Mouse (Mus musculus) embryonic facial prominence, embryonic 13.5 days (tissue): Measurements from ENCODE around the gene Nfix. TPM values are rescaled to one million over a fixed set of nuclear protein-coding genes. Genes with fewer than 3 reads are reported as not detected.

Source experiments
- ATAC-seq: fragments of 200-750 bp; cut with Nextera tagmentation; 2 replicates; pipeline ENCODE4 v1.8.0; 2017; ENCODE audit warnings: low read depth; ENCODE audit not compliant: insufficient number of reproducible peaks, insufficient read depth, low FRiP score, low TSS enrichment
- H3K27ac ChIP-seq: fragments of 300-500 bp; sonication (generic); 2 replicates; pipeline ENCODE4 v1.5.1; 2015; ENCODE audit warnings: moderate library complexity, mild to moderate bottlenecking, inconsistent platforms
- H3K27me3 ChIP-seq: fragments of 300-500 bp; sonication (generic); 2 replicates; pipeline ENCODE4 v1.6.1; 2015; ENCODE audit warnings: mild to moderate bottlenecking, inconsistent platforms
- H3K36me3 ChIP-seq: fragments of 300-500 bp; sonication (generic); 2 replicates; pipeline ENCODE4 v1.6.1; 2015; ENCODE audit warnings: mild to moderate bottlenecking, inconsistent platforms
- H3K4me1 ChIP-seq: fragments of 300-500 bp; sonication (generic); 2 replicates; pipeline ENCODE4 v1.6.1; 2015; ENCODE audit warnings: inconsistent platforms
- H3K4me2 ChIP-seq: fragments of 300-500 bp; sonication (generic); 2 replicates; pipeline ENCODE4 v1.6.1; 2015; ENCODE audit warnings: moderate library complexity, mild to moderate bottlenecking, inconsistent platforms
- H3K4me3 ChIP-seq: fragments of 300-500 bp; sonication (generic); 2 replicates; pipeline ENCODE4 v1.5.1; 2015; ENCODE audit warnings: mild to moderate bottlenecking, inconsistent platforms
- H3K9ac ChIP-seq: fragments of 300-500 bp; sonication (generic); 2 replicates; pipeline ENCODE4 v1.6.1; 2015; ENCODE audit warnings: mild to moderate bottlenecking, inconsistent platforms
- H3K9me3 ChIP-seq: fragments of 300-500 bp; sonication (generic); 2 replicates; pipeline ENCODE4 v1.6.1; 2016; ENCODE audit warnings: inconsistent platforms
- WGBS: fragments of 180-500 bp; shearing (Covaris S2); methylation state at CpG from one replicate; pipeline ENCODE4 v1.1.7; 2015; ENCODE audit warnings: mixed read lengths; 5-methylcytosine and 5-hydroxymethylcytosine counted together
- polyA plus RNA-seq: library from polyadenylated mRNA; unstranded; fragments of >200 nt; fragmentation: Nextera tagmentation; extraction: Ambion mirVana; gene quantifications from 2 replicates; pipeline ENCODE4 v1.2.1, GENCODE M21; 2015

Gene Nfix
- polyA plus RNA-seq, 1 experiment from 2014 or later = 37.0 TPM

DNA sequence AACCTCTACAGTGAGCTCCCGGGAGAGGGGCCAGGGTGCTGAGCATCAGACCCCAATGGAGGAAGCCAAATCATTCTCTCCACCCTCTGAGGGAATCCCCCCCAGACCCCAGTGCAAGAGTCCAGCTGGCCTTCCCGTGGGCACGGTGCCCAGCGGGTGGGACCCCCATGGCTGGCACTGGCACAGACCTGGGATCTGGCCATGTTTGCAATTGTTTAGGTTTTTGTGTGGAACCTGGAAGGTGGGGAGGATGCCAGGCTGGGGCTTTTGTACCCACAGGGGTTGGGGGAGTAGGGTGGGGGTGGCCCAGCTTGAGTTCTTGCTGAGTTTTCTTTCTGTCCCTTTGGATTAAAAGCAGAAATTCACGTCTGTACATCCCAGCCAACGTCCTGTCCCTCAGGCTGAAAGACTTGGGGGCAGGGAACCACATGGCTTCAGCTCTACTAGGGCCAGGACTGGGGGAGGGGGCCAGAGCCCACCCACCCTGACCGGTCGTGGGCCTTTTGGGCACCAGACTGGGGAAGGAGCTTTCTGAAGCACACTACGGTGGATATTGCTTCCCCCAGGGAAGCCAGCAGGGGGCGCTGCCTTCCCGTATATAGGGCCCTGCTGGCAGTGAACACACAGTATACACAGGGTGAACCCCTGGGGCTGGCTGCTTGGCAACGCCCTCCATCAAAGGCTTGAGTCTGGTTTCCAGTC is 91.2 kb downstream of the Nfix start:
- peaks cover 22% of the 10 kb centered on the region for H3K36me3 ChIP-seq
- WGBS = 14% methylated on average over 12 of the region's 12 CpGs
- H3K4me2 ChIP-seq = no peak overlapping the region
- H3K9ac ChIP-seq = peak overlapping the region; percentile 17; the same call in 1 of the 2 replicates
- peak; percentile 28; the same call in 1 of the 2 replicates for ATAC-seq
- no peaks in the 10 kb centered on the region for H3K9me3 ChIP-seq
- no peak overlapping the region; the same call in 1 of the 2 replicates for H3K27ac ChIP-seq
- H3K4me1 ChIP-seq = peaks cover 83% of the 10 kb centered on the region
- no peak overlapping the region for H3K4me3 ChIP-seq
- H3K27me3 ChIP-seq = peaks cover 46% of the 10 kb centered on the region

DNA sequence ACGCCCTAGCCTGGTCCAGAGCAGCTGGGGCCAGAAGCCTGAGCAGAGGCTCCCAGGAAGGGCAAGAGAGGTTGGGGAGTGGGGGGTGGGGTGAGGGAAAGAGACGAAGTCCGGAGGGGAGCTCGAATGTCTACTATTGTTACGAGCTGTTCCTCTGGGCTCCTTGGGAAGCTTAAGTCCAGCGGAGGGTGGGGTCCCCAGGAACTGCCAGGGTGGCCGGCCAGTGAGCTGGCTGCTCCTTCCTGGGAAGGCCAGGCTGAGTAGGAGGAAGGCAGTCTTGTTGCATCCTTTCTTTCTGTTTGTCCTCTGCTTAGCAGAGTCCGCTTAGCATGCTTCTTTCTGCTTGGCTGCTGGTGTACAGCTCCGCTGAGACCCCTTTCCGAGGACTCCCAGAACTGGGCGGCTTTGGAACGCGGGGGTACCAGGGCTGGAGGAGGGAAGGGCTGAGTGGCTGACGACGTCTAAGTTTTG is 92.0 kb downstream of the Nfix start:
- Histone ChIP-seq H3K36me3 (peaks cover 15% of the 10 kb centered on the region), H3K9ac (peak overlapping the region; percentile 36; the same call in 1 of the 2 replicates), H3K27me3 (peaks cover 54% of the 10 kb centered on the region), H3K27ac (no peak overlapping the region), H3K9me3 (no peaks in the 10 kb centered on the region), H3K4me3 (no peak overlapping the region), H3K4me2 (peak overlapping the region; percentile 39; the same call in 1 of the 2 replicates), H3K4me1 (peaks cover 75% of the 10 kb centered on the region)
- no peak for ATAC-seq
- WGBS = 20% methylated on average over 15 of the region's 15 CpGs

DNA sequence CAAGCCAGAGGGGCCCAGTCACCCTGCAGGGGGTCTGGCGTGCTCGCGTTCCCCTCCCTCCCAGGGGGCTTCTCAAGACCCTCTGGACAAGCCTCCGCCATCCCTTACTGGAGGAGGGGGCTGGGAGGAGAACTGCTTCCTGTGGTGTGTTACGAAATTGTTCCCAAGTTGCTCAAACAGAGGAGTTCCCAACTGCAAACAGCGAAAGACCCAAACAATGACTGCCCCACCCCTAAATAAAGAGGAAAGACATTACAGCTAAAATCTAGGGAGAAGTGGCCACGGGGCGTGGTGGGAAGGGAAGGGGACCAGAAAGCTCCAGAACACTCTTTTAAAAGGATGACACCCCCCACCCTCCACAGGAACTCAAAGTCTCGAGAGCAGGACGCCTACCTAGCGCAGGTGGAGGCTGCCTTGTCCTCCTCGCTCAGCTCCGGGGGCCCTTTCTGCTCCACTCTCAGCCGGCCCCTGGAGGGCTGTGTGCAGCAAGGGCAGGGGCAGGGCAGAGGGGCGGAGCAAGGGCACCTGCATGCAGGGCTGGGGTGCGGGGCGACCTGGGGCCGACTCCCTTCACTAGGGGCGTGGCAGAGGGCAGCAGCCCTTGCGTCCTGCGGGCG is 92.8 kb downstream of the Nfix start:
- Histone ChIP-seq H3K4me3 (peak overlapping the region; percentile 19), H3K9ac (peak overlapping the region; percentile 58), H3K27ac (peak overlapping the region; percentile 14), H3K9me3 (no peaks in the 10 kb centered on the region), H3K4me1 (peaks cover 69% of the 10 kb centered on the region), H3K36me3 (peaks cover 19% of the 10 kb centered on the region), H3K4me2 (peak overlapping the region; percentile 39), H3K27me3 (peaks cover 62% of the 10 kb centered on the region)
- no peak for ATAC-seq
- 17% methylated on average over 22 of the region's 22 CpGs for WGBS

DNA sequence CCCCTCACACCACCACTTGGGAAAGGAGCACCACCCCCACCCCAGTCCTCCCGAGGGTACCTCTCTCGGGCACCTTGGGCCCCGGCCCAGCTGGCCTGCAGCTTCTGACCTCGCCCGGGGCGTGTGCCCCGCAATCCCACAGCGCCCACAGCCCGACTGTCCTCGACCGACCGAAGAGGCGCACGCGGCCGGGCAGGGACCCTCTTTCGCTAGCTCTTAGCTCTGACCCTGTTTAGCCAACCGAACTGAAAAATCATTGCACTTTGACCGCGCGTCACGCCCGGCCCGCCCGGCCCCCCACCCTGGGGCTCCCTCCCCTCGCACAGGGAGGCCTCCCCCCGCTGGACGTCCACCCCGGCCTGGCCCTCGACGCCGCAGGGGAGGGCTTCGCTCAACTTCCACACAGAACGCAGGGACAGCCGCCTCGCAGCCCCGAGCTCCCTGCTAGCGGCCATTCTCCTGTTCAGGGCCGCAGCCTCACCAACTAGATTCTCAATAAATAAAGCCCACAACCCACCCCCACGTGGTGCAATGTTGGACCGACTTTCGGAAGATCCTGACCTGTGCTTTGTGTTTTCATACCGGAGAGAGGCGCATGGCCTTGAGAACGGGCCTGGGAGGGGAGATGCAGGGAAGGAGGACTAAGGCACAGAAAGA is 93.4 kb downstream of the Nfix start:
- H3K36me3 ChIP-seq = peaks cover 19% of the 10 kb centered on the region
- H3K9me3 ChIP-seq = no peaks in the 10 kb centered on the region
- peaks cover 66% of the 10 kb centered on the region for H3K4me1 ChIP-seq
- H3K9ac ChIP-seq = peak overlapping the region; percentile 58
- peaks cover 68% of the 10 kb centered on the region for H3K27me3 ChIP-seq
- 7% methylated on average over 45 of the region's 45 CpGs for WGBS
- H3K4me3 ChIP-seq = peak overlapping the region; percentile 19
- no peak for ATAC-seq
- peak overlapping the region; percentile 39 for H3K4me2 ChIP-seq
- H3K27ac ChIP-seq = peak overlapping the region; percentile 14

DNA sequence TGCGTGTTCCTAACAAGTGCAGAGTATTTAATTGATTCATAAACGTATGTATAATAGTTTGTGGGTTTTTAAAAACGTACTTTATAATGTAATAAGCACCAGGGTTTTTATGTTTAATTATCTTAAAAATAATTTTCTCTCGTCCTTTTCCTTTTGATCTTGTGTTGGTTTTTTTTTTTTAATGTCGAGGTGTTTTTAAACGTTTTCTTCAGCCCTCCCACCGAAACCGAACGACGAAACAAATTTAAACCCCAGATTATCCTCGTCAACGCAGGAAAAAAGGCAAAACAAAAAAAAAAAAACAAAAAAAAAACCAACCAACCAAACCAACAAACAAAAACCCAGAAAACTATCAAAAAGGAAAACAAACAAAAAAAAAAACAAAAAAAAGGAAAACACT is 94.2 kb downstream of the Nfix start:
- no peak overlapping the region for H3K27ac ChIP-seq
- H3K27me3 ChIP-seq = peaks cover 76% of the 10 kb centered on the region
- H3K4me1 ChIP-seq = peaks cover 64% of the 10 kb centered on the region
- peak overlapping the region; percentile 55 for H3K9ac ChIP-seq
- H3K9me3 ChIP-seq = no peaks in the 10 kb centered on the region
- H3K4me2 ChIP-seq = peak overlapping the region; percentile 46
- no peak for ATAC-seq
- WGBS = 4% methylated on average over 12 of the region's 12 CpGs
- peaks cover 14% of the 10 kb centered on the region for H3K36me3 ChIP-seq
- peak overlapping the region; percentile 20 for H3K4me3 ChIP-seq

DNA sequence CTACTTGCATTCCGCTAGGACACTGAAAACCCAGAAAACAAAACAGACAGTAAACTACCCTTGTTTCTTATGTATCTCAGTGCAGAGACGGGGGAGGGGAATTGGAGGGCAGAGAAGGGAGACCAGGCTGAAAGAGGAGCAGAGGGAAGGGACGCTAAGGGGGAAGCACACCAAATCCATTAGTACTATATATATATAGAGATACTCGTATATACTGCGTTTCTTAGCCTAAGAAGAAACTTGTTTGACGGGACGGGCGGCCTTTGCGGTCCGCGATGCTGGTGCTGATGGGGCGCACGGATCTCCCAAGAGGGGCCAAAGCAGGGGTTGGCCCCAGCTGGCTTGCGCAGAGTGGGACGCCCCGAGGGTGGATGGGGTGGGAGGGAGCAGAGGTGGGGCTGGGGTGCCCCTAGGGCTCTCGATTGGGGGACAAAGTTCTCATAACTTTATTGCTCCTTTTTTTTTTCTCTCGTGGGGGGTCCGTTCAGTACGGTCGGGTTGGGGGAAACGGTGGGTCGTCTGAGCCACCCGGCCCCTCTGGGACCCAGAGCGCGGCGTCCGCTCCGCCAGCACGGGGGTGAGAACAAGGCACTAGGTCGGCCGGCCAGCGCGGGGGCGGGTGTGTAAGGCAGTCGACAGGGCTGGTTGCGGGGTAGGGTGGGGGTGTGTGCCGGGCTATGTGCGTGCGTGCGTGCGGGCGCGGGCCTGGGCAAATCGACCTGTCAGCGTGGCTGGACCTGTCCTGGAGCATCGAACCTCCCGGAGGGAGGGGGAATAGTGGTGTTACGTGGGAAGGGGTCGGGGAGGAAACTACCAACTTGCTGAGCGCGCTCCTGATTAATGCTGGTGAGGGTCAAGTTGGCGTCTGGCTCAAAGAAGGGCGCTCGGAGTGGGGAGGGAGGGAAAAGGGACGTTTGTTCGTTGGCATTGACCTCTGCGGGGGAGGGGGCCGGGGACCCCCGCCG is 95.0 kb downstream of the Nfix start:
- Histone ChIP-seq H3K9ac (peak overlapping the region; percentile 55), H3K27ac (no peak overlapping the region), H3K27me3 (peaks cover 77% of the 10 kb centered on the region), H3K9me3 (no peaks in the 10 kb centered on the region), H3K36me3 (peaks cover 16% of the 10 kb centered on the region), H3K4me2 (peak overlapping the region; percentile 46), H3K4me3 (peak overlapping the region; percentile 20), H3K4me1 (peaks cover 66% of the 10 kb centered on the region)
- ATAC-seq = no peak
- WGBS = 3% methylated on average over 55 of the region's 61 CpGs

DNA sequence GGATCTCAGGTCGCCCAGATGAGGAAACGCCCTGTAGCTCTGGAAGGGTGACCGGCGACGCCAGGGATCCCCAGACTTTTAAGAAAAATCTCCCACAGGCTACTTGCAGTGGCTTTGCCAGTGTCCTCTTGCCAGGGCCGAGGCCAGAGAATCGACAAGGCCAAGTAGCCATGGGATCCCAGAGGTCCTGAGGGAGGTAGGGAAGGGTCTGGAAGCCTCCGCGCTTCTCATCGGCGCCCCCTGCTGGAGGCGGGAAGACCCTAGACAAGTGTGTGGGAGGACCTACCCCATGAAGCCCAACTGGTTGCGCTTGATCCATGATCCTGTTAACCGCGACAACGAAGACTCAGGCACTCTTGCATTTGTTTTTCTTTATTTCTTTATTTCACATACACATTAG is 95.8 kb downstream of the Nfix start:
- peaks cover 61% of the 10 kb centered on the region for H3K4me1 ChIP-seq
- H3K4me3 ChIP-seq = peak overlapping the region; percentile 20
- ATAC-seq = no peak
- H3K4me2 ChIP-seq = peak overlapping the region; percentile 46
- peaks cover 21% of the 10 kb centered on the region for H3K36me3 ChIP-seq
- H3K9me3 ChIP-seq = no peaks in the 10 kb centered on the region
- no peak overlapping the region for H3K9ac ChIP-seq
- 6% methylated on average over 16 of the region's 16 CpGs for WGBS
- no peak overlapping the region for H3K27ac ChIP-seq
- H3K27me3 ChIP-seq = peaks cover 77% of the 10 kb centered on the region

DNA sequence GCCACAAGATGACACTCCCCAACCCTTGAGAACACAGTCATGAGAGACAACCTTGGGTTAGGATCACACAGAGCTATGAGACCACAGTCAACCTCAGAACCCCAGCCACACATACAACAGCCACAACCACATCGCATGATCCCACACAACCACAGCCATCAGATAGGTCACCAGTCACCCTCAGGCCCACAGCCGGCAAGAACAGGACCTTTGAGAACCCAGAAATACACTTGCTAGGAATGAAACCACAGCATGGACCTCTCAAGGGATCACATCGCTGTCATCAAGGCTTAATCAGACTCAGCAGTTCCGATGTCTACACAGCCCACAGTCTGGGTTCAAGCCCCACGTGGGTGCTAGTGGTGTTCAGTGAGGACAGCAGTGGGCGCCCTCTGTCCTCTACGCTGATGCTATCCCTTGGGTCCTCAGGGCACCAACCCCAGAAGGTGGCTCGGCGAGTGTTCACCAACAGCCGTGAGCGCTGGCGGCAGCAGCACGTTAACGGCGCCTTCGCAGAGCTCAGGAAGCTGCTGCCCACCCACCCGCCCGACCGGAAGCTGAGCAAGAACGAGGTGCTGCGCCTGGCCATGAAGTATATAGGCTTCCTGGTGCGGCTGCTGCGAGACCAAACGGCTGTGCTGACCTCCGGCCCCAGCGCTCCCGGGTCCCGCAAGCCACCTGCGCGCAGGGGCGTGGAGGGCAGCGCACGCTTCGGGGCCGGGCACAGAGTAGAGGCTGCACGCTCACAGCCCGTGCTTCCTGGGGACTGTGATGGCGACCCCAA is 96.5 kb downstream of the Nfix start:
- peaks cover 28% of the 10 kb centered on the region for H3K36me3 ChIP-seq
- no peak overlapping the region for H3K27ac ChIP-seq
- ATAC-seq = no peak
- peak overlapping the region; percentile 20 for H3K4me3 ChIP-seq
- H3K27me3 ChIP-seq = peaks cover 72% of the 10 kb centered on the region
- H3K4me1 ChIP-seq = peaks cover 54% of the 10 kb centered on the region
- H3K9me3 ChIP-seq = no peaks in the 10 kb centered on the region
- H3K4me2 ChIP-seq = peak overlapping the region; percentile 46
- no peak overlapping the region for H3K9ac ChIP-seq
- 13% methylated on average over 38 of the region's 38 CpGs for WGBS

DNA sequence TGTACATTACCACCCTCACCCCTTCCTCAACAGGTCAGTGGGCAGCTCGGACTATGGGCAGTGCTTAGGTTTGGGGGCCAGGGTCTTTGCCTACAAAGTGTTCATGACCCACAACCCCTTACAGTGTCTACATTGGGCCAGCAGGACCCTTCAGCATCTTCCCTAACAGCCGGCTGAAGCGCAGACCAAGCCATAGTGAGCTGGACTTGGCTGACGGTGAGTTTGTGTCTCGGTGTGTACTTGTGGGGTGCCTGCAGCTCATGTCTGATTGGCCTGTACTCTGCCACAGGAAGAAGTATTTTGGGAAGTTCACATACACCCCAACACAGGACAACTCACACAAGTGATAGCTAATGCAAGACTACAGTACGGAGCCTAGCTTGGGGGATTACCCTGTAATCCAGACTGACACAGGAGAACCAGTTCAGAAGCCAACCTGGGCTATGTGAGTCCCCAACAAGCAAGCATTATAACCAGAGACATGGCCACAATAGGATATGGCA is 97.1 kb downstream of the Nfix start:
- Histone ChIP-seq H3K36me3 (peaks cover 31% of the 10 kb centered on the region), H3K9me3 (no peaks in the 10 kb centered on the region), H3K27me3 (peaks cover 67% of the 10 kb centered on the region), H3K9ac (no peak overlapping the region), H3K4me1 (peaks cover 50% of the 10 kb centered on the region), H3K27ac (no peak overlapping the region), H3K4me3 (peak overlapping the region; percentile 20), H3K4me2 (peak overlapping the region; percentile 46)
- ATAC-seq = no peak
- WGBS = 83% methylated on average over 6 of the region's 6 CpGs

DNA sequence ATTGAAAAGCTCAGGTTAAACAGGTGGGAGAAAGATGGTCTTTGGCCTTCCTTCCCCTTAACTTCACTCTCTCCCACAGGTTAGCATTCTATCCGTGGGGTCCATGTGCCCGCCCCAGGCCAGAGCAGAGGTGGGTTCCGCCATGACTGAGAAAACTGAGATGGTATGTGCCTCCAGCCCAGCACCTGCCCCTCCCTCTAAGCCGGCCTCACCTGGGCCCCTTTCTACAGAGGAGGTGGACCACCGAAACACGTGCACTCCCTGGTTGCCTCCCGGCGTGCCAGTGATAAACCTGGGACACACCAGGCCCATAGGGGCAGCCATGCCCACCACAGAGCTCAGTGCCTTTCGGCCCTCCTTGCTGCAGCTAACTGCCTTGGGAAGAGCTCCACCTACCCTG is 97.6 kb downstream of the Nfix start:
- peaks cover 45% of the 10 kb centered on the region for H3K4me1 ChIP-seq
- H3K9me3 ChIP-seq = no peaks in the 10 kb centered on the region
- peaks cover 31% of the 10 kb centered on the region for H3K36me3 ChIP-seq
- peaks cover 63% of the 10 kb centered on the region for H3K27me3 ChIP-seq
- 70% methylated on average over 9 of the region's 9 CpGs for WGBS
- H3K9ac ChIP-seq = 0 out of 2 replicates have a peak overlapping the region, but pooled peaks have one; percentile 46
- H3K27ac ChIP-seq = no peak overlapping the region
- no peak for ATAC-seq
- H3K4me3 ChIP-seq = peak overlapping the region; percentile 20; the same call in 1 of the 2 replicates
- peak overlapping the region; percentile 46 for H3K4me2 ChIP-seq
